Mouse (Mus musculus) kidney, adult 11 months (tissue): ENCODE measurements around the gene Orm1.

Experiments
- DNase-seq: peaks from one replicate; pipeline ENCODE4 v3.0.0; 2022

Gene Orm1

GRCm38 (mm10) chr4:63356981-63357570 lies 12.7 kb downstream of the Orm1 start:
- DNase-seq, result no peak

- no peak for DNase-seq
Measured at GRCm38 (mm10) chr4:63359861-63360260, 15.5 kb downstream of the Orm1 start.

- no peak for DNase-seq
Measured at GRCm38 (mm10) chr4:63362150-63362549, 17.8 kb downstream of the Orm1 start, which contains the start of gene Orm2. TSS of gene Orm2 (plus strand) at chr4:63362449.

- peak; percentile 69 for DNase-seq
Measured at GRCm38 (mm10) chr4:63368577-63368976, 24.2 kb downstream of the Orm1 start.

GRCm38 (mm10) chr4:63370897-63371296 lies 26.5 kb downstream of the Orm1 start:
- DNase-seq, result no peak

- DNase-seq, result no peak
Measured at GRCm38 (mm10) chr4:63371890-63372289, 27.5 kb downstream of the Orm1 start.

GRCm38 (mm10) chr4:63373404-63373803 lies 29.0 kb downstream of the Orm1 start:
- DNase-seq, result no peak

- DNase-seq, result no peak
Measured at GRCm38 (mm10) chr4:63374331-63374730, 30.0 kb downstream of the Orm1 start.

GRCm38 (mm10) chr4:63375367-63375766 lies 31.0 kb downstream of the Orm1 start:
- no peak for DNase-seq

GRCm38 (mm10) chr4:63377483-63377882 lies 33.1 kb downstream of the Orm1 start:
- no peak for DNase-seq

GRCm38 (mm10) chr4:63382676-63383369 lies 38.5 kb downstream of the Orm1 start:
- no peak for DNase-seq

GRCm38 (mm10) chr4:63383474-63383873 lies 39.1 kb downstream of the Orm1 start:
- DNase-seq, result no peak

GRCm38 (mm10) chr4:63384262-63384661 lies 39.9 kb downstream of the Orm1 start:
- no peak for DNase-seq

GRCm38 (mm10) chr4:63385253-63385652 lies 40.9 kb downstream of the Orm1 start:
- no peak for DNase-seq

GRCm38 (mm10) chr4:63385784-63386183 lies 41.4 kb downstream of the Orm1 start:
- no peak for DNase-seq

GRCm38 (mm10) chr4:63388029-63388428 lies 43.7 kb downstream of the Orm1 start:
- no peak for DNase-seq

- DNase-seq, result no peak
Measured at GRCm38 (mm10) chr4:63389121-63389886, 44.9 kb downstream of the Orm1 start.

GRCm38 (mm10) chr4:63389887-63390528 lies 45.6 kb downstream of the Orm1 start:
- DNase-seq, result no peak

- DNase-seq, result no peak
Measured at GRCm38 (mm10) chr4:63391322-63391721, 47.0 kb downstream of the Orm1 start.
